Mouse (Mus musculus): ENCODE results near the gene Ifitm3.
"Not testable (repeated sequence)": the region's sequence is repeated elsewhere in the genome, so short reads cannot be mapped to it uniquely, and the experiment has no call there.

Gene Ifitm3

DNA sequence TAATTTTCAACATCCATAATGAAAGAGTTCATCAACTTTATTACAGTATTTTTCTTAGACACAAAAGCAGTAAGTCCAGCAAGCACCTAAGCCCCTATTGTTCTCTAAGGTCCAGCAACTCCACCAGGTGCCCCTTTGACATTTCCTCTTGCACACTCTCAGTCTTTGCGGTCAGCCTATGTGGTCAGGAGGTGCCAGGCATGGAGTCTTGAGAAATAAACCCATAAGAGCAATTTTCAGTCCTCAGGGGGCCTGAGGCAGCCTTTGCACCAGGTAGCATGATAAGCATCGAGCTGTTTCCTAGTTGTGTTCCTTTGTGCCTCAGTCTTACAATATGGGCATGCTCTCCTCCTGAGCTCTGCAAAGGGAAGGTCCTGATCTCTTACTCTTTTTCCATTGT is 26.1 kb upstream of the Ifitm3 start:
- not testable (repeated sequence) for DNase-seq (ENCODE audit: low read depth in 2 of 2, low spot score in 2 of 2)

DNA sequence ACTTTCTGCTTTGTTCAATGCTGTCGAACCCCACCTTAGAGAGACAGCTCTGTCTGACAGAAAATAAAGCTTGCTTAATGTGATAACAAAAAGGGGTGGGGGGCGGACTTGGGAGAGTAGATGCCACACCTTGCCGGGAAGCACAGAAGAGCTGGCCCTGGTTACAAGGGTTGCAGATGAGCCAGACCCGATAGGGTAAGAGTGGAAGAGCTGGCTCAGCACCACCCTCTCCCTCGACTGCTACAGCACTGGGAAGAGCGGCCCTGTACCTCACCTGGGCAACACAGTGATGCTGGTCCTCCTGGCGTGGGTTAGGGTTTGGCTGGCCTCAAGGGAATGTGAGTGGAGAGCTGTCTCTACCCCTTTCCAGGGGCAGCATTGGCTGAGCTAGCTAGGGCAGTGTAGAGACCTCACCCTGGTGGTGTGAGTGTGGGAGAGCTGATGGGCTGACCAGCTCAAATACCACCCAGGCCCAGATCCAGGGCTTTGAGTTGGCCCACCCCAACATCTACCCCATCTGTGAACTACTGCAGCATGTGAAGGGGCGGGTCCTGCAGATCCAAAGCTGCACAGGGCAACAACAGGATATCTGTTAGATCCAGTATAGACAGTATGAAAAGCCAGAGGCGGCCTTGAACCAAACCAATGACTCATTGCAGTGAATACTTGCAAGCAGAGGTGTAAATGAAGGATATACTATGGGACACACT is 22.0 kb upstream of the Ifitm3 start:
- DNase-seq (ENCODE audit: low read depth in 2 of 2, low spot score in 2 of 2), result no peak

DNA sequence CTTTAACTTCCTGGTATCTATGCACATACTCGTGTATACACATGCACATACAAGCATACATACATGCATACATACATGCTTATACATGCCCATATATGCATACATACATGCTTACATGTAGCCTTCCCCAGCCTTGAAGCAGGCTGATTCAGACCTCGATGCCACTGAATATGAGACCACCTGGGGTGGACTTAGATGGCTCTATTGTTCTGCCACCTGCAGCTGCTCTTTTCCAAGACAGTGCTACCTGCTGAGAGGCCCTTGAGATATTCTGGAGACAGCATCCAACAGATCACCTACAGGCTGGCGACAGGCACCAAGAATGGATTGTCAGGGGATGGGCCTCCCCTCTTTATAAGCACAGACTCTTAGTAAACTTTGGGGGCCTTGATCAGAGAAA is 19.8 kb upstream of the Ifitm3 start:
- DNase-seq (ENCODE audit: low read depth in 2 of 2, low spot score in 2 of 2), result no peak

DNA sequence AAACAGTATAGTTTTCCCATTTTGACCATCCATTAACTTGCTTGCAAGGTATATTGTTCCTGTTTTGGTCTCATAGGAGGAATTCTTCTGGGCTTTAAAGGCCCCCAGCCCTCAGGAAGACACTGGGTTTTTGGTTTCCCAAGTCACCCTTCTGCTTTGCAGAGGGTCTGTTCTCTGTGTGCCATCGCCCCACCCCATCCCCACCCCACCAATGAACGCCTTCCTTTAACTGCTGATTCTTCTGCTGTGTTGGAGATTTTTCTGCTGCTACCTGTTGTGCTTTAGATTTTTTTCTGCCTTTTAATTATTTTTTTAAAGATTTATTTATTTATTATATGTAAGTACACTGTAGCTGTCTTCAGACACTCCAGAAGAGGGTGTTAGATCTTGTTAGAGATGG is 18.3 kb upstream of the Ifitm3 start, which contains the start of gene Gm17387:
TSS of gene Gm17387 (plus strand) at position 301 of the 400 bp plus-strand sequence.
- no peak for DNase-seq (ENCODE audit: low read depth in 2 of 2, low spot score in 2 of 2)

DNA sequence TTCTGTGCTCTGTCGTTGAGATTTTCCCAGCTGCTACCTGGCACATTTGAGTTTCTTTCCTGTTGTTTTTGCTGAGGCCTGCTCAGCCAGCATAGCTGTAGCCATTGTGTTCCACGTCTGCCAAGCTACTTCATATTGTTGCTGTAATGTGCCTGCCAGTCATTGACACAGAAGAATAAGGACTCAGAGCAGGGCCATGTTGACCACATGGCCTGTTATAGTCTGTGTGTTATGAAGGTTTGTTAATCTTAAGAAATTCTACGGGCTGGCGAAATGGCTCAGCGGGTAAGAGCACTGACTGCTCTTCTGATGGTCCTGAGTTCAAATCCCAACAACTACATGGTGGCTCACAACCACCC is 16.1 kb upstream of the Ifitm3 start:
- DNase-seq (ENCODE audit: low read depth in 2 of 2, low spot score in 2 of 2), result no peak

DNA sequence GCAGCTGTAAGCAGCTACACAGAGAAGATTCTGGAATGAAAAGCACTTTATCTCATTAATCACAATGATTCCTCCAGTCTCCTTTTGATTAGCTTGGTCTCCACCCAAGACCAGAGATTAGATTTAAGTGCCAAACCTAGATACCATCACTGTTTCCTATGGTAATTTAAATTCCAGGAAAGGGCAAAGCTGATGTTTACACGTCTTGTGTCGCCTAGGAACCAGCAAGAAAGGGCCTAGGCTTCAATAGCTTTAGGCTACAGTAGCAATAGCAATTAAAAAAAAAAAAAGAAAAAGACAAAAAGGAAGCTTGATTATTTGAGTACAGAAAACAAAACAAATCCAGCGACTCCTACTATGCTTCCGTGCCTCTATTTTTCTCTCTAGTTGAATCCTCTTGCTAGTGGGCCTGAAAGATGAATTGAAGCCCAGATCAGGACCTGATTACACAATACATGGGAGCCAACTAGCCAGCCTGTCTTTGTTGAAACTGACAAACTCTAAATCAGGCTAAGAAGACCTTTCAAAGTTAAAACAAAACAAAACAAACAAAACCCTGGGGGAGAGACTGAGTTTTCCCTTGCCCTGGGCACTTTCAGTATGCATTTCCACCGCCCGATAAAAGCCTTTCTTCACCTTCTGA is 15.6 kb upstream of the Ifitm3 start:
- no peak for DNase-seq (ENCODE audit: low read depth in 2 of 2, low spot score in 2 of 2)

DNA sequence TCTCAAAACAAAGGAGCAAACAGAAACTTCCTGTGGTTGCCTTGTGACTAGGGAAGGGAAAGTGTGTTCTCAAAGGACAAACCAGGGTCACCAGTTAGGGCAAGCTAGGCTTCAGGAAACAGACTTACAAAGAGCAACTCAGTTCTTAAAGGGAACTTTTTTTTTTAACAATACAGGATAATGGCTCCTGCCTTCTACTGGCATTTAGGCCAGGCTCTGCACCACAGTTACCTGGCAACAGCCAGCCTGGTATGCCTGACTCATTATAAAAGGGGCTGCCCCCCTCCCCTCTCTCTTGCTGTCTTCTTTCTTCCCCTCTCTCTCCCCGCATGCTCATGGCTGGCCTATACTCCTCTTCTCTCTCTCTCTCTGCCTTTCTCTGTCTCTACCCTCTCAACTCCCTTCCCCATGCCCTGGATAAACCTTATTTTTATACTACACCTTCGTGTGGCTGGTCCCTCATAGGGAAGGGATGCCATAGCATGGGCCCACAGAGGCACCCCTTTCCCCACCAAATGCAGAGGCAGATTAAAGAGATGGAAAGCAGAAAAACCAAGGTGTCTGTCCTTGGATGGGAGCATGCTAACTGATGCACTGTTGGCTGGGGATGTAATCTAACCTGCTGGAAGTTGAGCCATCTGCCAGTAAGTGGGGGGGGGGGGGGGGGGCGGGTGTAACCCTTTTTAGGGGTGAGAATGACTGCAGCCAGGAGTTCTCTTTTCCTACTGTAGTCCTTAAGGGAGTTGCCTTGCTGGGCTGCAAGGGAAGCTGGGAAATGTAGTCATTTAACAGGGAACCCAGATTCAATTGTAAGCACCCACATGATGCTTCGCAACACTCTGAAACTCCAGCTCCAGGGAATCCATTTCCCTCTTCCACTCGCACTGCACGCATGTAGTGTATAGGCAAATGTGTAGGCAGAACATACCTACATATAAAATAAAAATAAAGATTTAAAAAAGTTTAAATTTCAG is 14.6 kb upstream of the Ifitm3 start:
- DNase-seq (ENCODE audit: low read depth in 2 of 2, low spot score in 2 of 2), result no peak

DNA sequence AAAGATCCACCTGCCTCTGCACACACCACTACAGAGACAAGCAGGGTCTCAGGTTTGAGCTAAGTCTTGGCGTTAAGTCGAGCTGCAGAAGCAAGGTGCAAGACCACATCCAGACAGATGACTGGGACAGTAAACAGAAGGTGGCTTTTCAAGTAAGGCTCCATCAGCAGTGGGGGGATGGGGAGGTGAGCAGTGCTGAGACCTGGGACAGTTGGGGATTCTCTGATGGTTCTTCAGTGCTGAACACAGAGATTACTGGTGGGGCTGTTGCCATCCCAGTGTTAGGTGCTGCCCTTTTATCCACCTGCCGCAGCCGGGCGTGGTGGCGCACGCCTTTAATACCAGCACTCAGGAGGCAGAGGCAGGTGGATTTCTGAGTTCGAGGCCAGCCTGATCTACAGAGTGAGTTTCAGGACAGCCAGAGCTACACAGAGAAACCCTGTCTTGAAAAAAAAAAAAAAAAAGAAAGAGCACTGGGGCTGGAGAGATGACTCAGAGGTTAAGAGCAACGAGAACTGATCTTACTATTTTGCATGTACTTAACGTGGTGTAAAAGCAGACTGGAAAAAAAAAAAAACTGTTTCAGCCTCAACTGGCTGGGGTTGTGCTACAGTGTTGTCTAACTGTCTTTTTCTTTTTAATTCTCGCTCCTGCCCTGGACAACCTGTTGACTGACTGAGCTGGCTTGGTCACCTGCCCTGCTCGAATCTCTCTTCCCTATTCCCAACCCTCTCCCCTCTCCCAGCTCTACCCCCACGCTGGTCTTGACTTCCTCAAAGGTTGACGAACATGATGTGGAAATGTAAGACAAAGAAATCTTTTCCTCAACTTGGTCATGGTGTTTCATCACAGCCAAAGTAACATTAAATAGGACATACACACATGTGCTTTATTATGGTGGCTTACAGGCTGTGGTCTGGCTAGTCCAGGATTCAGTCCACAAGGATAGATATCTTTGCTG is 11.2 kb upstream of the Ifitm3 start:
- no peak for DNase-seq (ENCODE audit: low read depth in 2 of 2, low spot score in 2 of 2)

DNA sequence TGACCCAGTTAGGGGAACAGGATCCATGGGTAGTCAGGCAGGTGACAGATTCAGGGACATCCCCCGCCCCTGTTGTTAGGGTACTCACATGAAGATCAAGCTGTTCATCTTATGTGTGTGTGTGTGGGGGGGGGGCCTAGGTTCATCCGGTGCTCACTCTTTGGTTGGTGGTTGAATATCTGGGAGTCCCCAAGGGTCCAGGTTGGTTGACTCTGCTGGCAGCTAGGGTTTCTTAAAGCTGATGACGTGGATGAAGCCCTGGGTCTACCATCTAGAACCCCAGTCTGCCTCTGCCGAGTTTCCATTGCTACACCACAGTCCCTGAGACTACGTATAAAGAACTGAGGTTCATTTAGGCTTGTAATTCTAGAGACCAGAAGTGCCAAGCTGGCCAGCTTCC is 8.5 kb upstream of the Ifitm3 start:
- no peak for DNase-seq (ENCODE audit: low read depth in 2 of 2, low spot score in 2 of 2)

DNA sequence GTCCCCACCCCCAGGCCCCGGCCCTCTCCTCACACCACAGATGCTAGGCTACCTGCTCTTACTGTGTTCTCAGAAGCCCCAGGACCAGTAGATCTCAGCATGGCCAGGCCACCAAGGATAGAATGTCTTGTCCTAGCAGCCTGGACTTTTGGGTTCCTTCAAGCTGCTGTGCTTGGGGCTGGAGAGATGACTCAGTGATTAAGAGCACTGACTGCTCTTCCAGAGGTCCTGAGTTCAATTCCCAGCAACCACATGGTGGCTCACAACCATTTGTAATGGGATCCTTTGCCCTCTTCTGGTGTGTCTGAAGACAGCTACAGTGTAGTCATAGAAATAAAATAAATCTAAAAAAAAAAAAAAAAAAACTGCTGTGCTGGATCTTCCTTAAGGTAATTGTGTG is 7.3 kb upstream of the Ifitm3 start, which contains the start of gene Ifitm6:
TSS of gene Ifitm6 (minus strand) at position 101 of the 400 bp plus-strand sequence.
- DNase-seq (ENCODE audit: low read depth in 2 of 2, low spot score in 2 of 2), result not testable (repeated sequence)

DNA sequence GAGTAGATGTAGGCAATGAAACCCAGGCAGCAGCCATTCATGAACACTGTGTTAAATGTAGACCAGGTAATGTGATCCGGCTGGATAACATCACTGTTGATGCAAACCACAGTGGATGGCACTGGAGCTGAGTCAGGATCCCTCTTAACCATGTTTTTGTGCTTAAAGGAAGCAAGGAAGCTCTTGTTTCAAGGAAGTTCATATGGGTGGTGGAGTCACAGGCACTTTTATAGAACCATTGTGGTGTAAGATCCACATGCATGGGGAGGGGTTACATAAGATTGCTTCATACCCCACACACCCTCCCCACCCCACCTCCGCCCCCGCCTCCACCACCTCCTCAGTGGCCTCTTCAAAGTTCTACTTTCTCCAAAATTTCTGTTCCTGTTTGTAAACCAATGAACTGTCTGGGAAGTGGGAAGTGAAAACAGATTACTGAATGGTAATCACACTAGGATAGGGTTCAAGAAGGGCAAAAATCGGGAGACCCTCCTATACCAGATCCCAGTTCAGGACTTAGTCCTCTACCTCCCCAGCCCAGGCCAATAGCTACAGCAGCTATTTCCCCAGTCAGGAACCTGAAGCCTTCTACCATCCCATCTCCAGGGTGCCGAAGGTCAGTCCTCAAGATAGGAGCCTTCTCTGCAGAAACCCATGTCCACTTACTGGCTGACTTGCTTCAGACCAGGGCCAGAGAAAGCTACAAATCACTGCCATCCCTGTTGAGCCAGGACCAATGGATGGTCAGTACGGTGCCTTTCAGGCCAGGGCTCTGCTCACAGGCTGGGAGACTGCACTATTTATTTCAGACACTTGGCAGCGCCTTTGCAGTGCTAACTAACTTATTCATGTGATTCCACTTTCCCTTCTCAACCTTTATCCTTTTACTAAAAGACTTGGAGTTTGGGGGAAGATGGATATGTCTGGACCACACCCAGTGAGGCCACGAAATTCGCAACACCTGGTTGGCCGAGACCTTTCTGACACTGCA is 6.4 kb upstream of the Ifitm3 start:
- DNase-seq (ENCODE audit: low read depth in 2 of 2, low spot score in 2 of 2), result no peak

DNA sequence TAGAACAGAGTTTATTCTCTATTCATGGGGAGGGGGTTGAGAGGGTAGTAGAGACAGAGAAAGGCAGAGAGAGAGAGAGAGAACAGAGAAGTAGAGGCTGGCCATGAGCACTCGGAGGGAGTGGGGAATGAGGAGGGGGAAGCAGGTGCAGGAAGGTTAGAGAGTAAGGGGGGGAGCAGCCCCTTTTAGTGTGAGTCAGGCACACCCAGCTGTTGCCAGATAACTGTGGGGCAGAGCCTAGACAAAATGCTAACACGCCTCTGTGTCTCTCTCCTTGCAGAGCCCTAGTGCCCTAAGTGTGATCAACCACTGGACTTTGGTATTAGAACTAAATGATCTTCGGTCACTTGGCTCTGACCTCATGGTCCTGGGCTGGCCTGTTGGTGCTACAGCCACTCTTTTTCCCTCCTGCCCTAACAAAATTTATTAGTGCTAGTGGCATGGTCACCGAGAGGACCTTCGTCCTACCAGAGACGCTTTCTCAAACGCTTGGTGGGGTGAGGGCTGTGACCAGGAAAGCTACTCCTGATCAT is 734 bp upstream of the Ifitm3 start:
- no peak for DNase-seq (ENCODE audit: low read depth in 2 of 2, low spot score in 2 of 2)

DNA sequence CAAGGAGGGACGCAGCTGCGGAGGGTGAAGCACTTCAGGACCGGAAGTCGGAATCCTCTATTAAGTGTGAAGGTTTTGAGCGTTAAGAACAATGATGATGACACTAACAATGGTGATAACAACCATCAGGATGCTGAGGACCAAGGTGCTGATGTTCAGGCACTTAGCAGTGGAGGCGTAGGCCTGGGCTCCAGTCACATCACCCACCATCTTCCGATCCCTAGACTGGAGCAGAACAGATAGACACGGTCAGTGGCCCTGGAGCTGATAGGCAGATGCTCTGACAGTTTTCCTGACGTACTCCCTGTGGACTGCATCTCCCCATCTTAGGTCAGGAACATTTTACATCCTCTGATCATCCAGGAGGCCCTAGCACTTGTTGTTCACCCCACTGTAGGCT is 905 bp downstream of the Ifitm3 start:
- DNase-seq (ENCODE audit: low read depth in 2 of 2, low spot score in 2 of 2), result no peak

DNA sequence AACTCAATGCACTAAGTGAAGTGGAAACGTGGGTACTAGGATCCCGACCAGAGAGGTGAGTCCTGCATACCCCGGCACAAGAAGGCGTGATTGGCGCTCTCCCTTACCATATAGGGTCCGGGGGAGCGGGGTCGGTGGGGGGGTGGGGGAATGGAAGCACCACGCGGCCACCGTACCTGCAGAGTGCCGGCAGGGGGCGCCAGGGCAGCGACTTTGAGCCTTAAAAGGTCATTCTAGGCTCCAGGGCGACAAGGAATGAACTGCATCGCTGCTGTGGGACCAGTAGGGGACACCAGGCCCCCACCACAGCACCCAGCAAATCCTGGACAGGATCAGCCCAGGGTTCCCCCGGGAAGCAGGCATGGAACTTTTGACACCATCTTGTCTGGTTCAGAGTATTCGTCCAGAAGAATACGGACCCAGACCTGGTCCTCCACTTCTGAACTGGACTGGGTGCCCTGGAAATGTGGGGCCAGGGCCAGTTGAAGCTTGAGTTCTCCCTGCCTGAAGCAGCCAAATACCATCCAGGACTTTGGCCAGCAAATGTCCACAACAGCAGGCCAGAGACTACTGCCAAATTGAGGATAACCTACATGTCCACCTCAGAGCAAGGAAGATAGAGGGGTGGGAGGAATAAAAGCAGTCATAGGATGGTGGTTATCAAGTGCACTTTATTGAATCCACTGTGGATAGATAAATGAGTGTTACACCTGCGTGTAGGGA is 1.5 kb downstream of the Ifitm3 start:
- DNase-seq (ENCODE audit: low read depth in 2 of 2, low spot score in 2 of 2), result peak; percentile 66 to 73

DNA sequence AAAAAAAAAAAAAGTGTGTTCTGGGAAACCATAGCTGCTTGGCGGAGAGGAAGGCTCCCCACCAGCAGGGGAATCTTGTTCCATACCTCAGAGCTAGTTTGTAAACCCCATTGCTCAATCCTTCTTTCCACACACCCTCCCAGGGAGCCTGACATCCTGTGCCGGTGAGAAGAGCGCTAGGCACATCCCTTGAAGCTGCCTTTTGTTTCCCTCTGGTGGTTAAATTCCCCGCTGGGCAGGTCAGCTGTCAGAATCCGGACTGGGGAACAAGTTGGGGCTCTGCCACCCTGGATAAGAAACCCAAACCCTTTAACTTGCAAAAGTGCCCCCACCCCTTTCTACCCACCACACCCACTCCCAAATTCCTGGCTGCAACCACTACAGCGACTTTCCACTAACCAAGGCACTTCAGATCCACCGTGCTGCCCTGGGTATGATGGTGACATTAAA is 2.2 kb downstream of the Ifitm3 start:
- DNase-seq (ENCODE audit: low read depth in 2 of 2, low spot score in 2 of 2), result no peak

DNA sequence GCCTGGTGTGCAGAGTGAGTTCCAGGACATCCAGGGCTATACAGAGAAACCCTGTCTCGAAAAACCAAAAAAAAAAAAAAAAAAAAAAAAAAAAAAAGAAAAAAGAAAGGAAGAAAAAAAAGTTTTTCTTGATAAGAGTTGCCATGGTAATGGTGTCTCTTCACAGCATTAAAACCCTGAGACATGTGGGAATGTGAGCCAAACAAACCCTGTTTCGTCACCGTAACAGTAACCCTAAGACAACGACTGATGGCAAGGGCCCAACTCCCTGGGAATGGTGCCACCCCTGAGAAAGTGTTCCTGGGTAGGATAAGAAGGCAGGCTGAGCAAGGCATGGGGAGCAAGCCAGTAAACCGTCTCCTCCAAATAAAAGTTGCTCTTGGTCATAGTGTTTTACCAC is 3.7 kb downstream of the Ifitm3 start:
- DNase-seq (ENCODE audit: low read depth in 2 of 2, low spot score in 2 of 2), result no peak

DNA sequence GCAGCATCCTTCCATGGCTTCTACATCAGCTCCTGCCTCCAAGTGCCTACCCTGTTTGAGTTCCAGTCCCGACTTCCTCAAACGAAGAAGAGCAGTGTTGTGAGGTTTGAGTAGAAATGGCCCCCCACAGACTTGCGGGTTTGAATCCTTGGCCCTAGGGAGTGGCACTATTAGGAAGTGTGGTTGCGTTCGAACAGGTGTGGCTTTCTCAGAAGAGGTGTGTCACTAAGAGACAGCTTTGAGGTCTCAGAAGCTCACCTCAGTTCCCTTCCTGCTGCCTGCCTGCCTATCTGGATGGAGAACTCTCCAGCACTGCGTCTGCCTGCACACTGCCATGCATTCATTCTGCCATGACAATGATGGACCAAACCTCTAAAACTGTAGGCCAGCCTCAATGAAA is 4.1 kb downstream of the Ifitm3 start:
- DNase-seq (ENCODE audit: low read depth in 2 of 2, low spot score in 2 of 2), result no peak

DNA sequence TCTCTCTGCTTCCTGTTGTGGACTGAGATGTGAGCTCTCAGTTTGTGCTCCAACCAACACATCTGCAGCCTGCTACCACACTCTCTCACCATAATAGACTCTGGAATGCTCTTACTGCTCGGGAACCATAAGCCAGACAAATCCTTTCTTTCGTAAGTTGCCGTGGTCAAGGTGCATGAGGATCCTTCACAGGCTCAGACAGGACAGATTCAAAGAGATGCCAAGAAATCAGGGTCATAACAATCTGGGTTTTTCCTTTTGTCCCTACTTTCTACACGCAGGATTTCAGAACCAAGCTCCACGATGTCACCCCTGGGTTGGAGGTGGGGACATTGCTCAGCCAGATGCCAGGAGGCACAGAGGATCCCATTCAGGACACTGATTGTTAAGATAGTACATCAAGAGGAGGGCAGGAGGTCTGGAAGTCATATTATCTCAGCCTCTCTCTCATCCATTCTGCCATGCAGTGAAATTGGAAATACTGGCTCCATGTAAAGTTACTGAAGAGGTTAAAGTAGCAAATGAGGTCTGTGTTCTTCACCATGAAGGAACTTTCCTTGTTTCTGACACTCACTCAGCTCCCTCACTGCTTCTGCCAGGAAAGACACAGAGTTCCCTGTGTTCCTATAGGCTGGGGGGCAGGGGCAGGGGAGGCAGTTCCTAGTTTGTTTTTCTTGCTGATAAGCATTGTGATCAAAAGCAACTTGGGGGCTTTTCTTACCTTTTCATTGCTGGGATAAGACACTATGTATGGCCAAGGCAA is 7.1 kb downstream of the Ifitm3 start:
- DNase-seq (ENCODE audit: low read depth in 2 of 2, low spot score in 2 of 2), result no peak
